Mouse (Mus musculus) thymus, adult 2 months (tissue): ENCODE data around the gene Bard1. TPM values are rescaled to one million over a fixed set of nuclear protein-coding genes. Genes with fewer than 3 reads are reported as not detected.

Experiments used
- DNase-seq: peaks from one replicate; pipeline ENCODE4 v3.0.0; 2021
- H3K27ac ChIP-seq: fragments of 200-500 bp; 2 replicates; pipeline ENCODE4 v1.5.1; 2012; ENCODE audit warnings: low read length, control low read depth; ENCODE audit not compliant: control insufficient read depth, insufficient read depth
- H3K27me3 ChIP-seq: fragments of 200-500 bp; 2 replicates; pipeline ENCODE4 v1.6.1; 2012; ENCODE audit warnings: mild to moderate bottlenecking, low read length, moderate library complexity, mixed read lengths; ENCODE audit not compliant: control insufficient read depth, insufficient read depth
- H3K36me3 ChIP-seq: fragments of 200-500 bp; 2 replicates; pipeline ENCODE4 v1.6.1; 2012; ENCODE audit warnings: mild to moderate bottlenecking, low read length, moderate library complexity; ENCODE audit not compliant: control insufficient read depth, insufficient read depth
- H3K4me1 ChIP-seq: fragments of 200-500 bp; replicated peaks from 2 replicates; pipeline ENCODE4 v1.6.1; 2012; ENCODE audit warnings: low read length; ENCODE audit not compliant: control insufficient read depth, insufficient read depth
- H3K4me3 ChIP-seq: fragments of 200-500 bp; 2 replicates; pipeline ENCODE4 v1.5.1; 2012; ENCODE audit warnings: mild to moderate bottlenecking, low read length, control low read depth, moderate library complexity; ENCODE audit not compliant: control insufficient read depth, insufficient read depth
- CTCF ChIP-seq: fragments of 200-500 bp; IDR thresholded peaks from 2 replicates; pipeline ENCODE4 v1.5.1; 2012; ENCODE audit warnings: mild to moderate bottlenecking, control low read depth, low read length, moderate library complexity, borderline replicate concordance; ENCODE audit not compliant: control insufficient read depth, poor library complexity, insufficient read depth; ENCODE audit errors: extremely low read depth
- POLR2A ChIP-seq: fragments of 200-500 bp; IDR thresholded peaks from 2 replicates; pipeline ENCODE4 v1.6.1; 2012; ENCODE audit warnings: mild to moderate bottlenecking, low read length, control low read depth, moderate library complexity; ENCODE audit not compliant: control insufficient read depth, poor library complexity, insufficient read depth; ENCODE audit errors: extremely low read depth
- WGBS: fragments of 180-500 bp; shearing (Covaris S2); methylation state at CpG from one replicate; pipeline ENCODE4 v1.1.7; 2018; 5-methylcytosine and 5-hydroxymethylcytosine counted together
- polyA plus RNA-seq: library from polyadenylated mRNA; depleted of rRNA; stranded (reverse); fragments of >200 nt; gene quantifications from 2 replicates; pipeline ENCODE4 v1.2.3, GENCODE M21; 2012

The Bard1 gene
- polyA plus RNA-seq, 1 experiment, result 9.8 TPM

- 100% methylated on average over 1 of the region's 1 CpGs for WGBS
- no peak overlapping the region for H3K27ac ChIP-seq
- peaks cover 8% of the 10 kb centered on the region for H3K4me1 ChIP-seq
- no peak overlapping the region for H3K4me3 ChIP-seq
- no peaks in the 10 kb centered on the region for H3K36me3 ChIP-seq
- no peak for DNase-seq
- no peaks in the 10 kb centered on the region for H3K27me3 ChIP-seq
- no peak for TF ChIP-seq CTCF
- no peak for TF ChIP-seq POLR2A
Observed at GRCm38 (mm10) chr1:71096031-71096430, 6.9 kb downstream of the Bard1 start.

DNA sequence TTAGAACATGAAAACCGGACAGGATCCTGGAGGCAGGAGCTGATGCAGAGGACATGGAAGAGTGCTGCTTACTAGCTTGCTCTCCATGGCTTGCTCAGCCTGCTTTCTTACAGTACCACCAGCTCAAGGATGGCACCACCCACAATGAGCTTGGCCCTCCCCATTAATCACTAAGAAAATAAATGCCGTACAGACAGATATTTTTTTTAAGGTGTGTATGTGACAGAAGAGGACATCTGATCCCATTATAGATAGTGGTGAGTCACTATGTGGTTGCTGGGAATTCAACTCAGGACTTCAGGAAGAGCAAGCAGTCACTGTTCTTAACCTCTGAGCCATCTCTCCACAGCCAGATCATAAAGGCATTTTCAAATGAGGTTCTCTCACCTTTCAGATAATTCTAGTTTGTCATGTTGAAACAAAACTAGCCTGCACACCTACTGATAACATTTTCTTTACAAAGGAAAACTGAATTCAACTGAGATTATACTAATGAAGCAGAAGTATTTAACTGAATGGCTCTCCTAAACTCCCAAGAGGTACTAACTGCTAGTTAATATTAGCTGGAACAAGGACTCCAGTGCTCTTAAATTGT is 7.6 kb downstream of the Bard1 start:
- 97% methylated on average over 2 of the region's 2 CpGs for WGBS

DNA sequence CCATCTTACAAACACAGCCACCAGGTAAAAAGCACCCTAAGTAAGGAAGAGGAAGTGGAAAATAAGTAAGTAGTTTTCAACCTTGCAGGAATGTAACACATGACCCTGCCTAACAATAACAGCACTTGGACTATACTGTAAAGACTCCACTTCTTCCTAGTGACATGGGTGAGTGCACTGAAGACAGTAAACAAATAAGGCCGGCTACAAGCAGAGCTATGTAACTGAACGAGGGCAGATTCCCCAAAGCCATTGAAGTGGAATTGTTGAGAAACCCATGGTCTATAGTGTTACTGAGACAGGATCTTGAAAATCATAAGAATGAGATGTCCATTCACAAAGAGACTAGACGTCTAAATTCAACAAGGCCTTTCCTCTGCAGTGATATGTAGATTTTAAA is 27.3 kb downstream of the Bard1 start:
- no peak for DNase-seq
- Histone ChIP-seq H3K4me3 (no peak overlapping the region), H3K4me1 (no peaks in the 10 kb centered on the region), H3K27ac (no peak overlapping the region), H3K27me3 (no peaks in the 10 kb centered on the region), H3K36me3 (no peaks in the 10 kb centered on the region; the same call in 1 of the 2 replicates)
- 95% methylated on average over 3 of the region's 3 CpGs for WGBS
- TF ChIP-seq CTCF, result no peak
- no peak for TF ChIP-seq POLR2A

More for the DNA sequence above, 7.6 kb downstream of the Bard1 start:
- no peak overlapping the region for H3K27ac ChIP-seq
- DNase-seq, result no peak
- H3K4me1 ChIP-seq, result peaks cover 5% of the 10 kb centered on the region
- TF ChIP-seq CTCF (no peak), POLR2A (no peak)
- no peak overlapping the region for H3K4me3 ChIP-seq
- no peaks in the 10 kb centered on the region for H3K27me3 ChIP-seq
- no peaks in the 10 kb centered on the region for H3K36me3 ChIP-seq

DNA sequence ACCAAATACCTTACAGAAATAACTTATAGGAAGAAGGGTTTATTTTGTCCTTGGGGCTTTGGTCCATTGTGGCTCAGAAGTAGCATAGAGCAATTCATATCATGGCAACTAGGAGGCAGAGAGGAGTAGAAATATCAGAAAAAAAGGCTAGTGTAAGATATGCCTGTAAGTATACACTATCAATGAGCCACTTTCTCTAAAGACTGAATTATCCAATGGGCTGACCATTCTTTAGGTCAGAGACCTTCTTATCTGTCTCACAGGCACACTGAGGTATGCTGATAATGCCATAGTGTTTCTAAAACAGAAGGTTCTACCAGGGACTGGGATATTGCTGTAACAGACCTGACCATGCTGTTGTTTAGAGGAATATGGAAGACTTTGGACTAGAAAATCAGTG is 32.2 kb downstream of the Bard1 start:
- Histone ChIP-seq H3K4me3 (no peak overlapping the region), H3K27me3 (no peaks in the 10 kb centered on the region), H3K4me1 (no peaks in the 10 kb centered on the region), H3K27ac (no peak overlapping the region), H3K36me3 (peaks cover 4% of the 10 kb centered on the region; the same call in 1 of the 2 replicates)
- DNase-seq, result no peak
- TF ChIP-seq POLR2A (no peak), CTCF (no peak)

- no peak for DNase-seq
- Histone ChIP-seq H3K36me3 (peaks cover 10% of the 10 kb centered on the region), H3K4me3 (no peak overlapping the region), H3K27ac (no peak overlapping the region), H3K27me3 (no peaks in the 10 kb centered on the region), H3K4me1 (no peaks in the 10 kb centered on the region)
- TF ChIP-seq POLR2A (no peak), CTCF (no peak)
- 100% methylated on average over 3 of the region's 3 CpGs for WGBS
Observed at GRCm38 (mm10) chr1:71068728-71069304, 34.1 kb downstream of the Bard1 start.

GRCm38 (mm10) chr1:71063885-71064492 is 39.0 kb downstream of the Bard1 start:
- TF ChIP-seq CTCF (no peak), POLR2A (no peak)
- WGBS, result 98% methylated on average over 16 of the region's 16 CpGs
- Histone ChIP-seq H3K27me3 (no peaks in the 10 kb centered on the region), H3K27ac (no peak overlapping the region), H3K4me3 (no peak overlapping the region), H3K36me3 (peaks cover 11% of the 10 kb centered on the region; the same call in 1 of the 2 replicates), H3K4me1 (no peaks in the 10 kb centered on the region)
- DNase-seq, result no peak

DNA sequence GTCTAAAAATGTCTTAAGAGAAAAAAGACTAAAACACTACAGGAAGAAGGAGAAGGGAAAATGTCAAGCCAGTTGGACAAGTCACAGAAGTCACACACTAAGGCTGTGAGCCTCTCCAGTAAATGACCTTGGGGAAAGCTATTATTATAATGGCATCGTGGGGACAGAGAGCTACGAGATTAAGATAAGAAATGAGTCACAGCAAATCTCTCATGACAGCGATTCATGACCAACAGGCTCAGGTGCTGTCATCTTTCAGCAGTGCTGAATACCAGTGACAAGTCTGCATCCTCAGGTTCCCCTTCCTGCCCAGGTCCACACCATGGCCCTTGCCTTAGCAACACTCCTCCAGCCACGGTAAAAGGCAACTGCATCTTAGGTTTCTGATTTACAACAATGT is 46.8 kb downstream of the Bard1 start:
- DNase-seq, result no peak
- TF ChIP-seq CTCF (no peak), POLR2A (no peak)
- Histone ChIP-seq H3K36me3 (peaks cover 5% of the 10 kb centered on the region), H3K27me3 (no peaks in the 10 kb centered on the region), H3K4me1 (no peaks in the 10 kb centered on the region), H3K4me3 (no peak overlapping the region), H3K27ac (no peak overlapping the region)
- 93% methylated on average over 4 of the region's 4 CpGs for WGBS
